Mouse (Mus musculus) small intestine, adult 2 months (tissue): ENCODE results near the gene Isca1.

Experiments
- CTCF ChIP-seq: fragments of 200-500 bp; IDR thresholded peaks from 2 replicates; pipeline ENCODE4 v1.5.1; 2012; ENCODE audit warnings: low read depth, mild to moderate bottlenecking, control low read depth, inconsistent platforms, low read length, moderate library complexity, mixed read lengths; ENCODE audit not compliant: insufficient replicate concordance, insufficient read length; ENCODE audit errors: extremely low read depth
- POLR2A ChIP-seq: fragments of 200-500 bp; IDR thresholded peaks from 2 replicates; pipeline ENCODE4 v1.6.1; 2012; ENCODE audit warnings: low read depth, mild to moderate bottlenecking, control low read depth, inconsistent platforms, low read length, moderate library complexity

- TF ChIP-seq CTCF (no peak), POLR2A (no peak)
Observed at GRCm38 (mm10) chr13:59746711-59747110, 22.9 kb downstream of the Isca1 start, which contains the start of gene 1700014D04Rik.
